Mouse (Mus musculus) midbrain, postnatal 0 days (tissue): ENCODE data around the gene Snx22. TPM values are rescaled to one million over a fixed set of nuclear protein-coding genes. Genes with fewer than 3 reads are reported as not detected.

ENCODE experiments used
- ATAC-seq: fragments of 200-750 bp; cut with Nextera tagmentation; 2 replicates; pipeline ENCODE4 v1.8.0; 2017; ENCODE audit warnings: moderate number of reproducible peaks, mild to moderate bottlenecking, moderate TSS enrichment, moderate library complexity; ENCODE audit not compliant: low FRiP score
- DNase-seq: peaks from one replicate; pipeline ENCODE4 v3.0.0-alpha.2; 2015; ENCODE audit warnings: low spot score
- H3K27ac ChIP-seq: fragments of 300-500 bp; sonication (generic); 2 replicates; pipeline ENCODE4 v1.5.1; 2014; ENCODE audit warnings: low read depth, mild to moderate bottlenecking, low read length, mixed read lengths
- H3K27me3 ChIP-seq: fragments of 300-500 bp; sonication (generic); 2 replicates; pipeline ENCODE4 v1.6.1; 2014; ENCODE audit warnings: low read length, control low read depth, mixed read lengths; ENCODE audit not compliant: insufficient read depth
- H3K36me3 ChIP-seq: fragments of 300-500 bp; sonication (generic); 2 replicates; pipeline ENCODE4 v1.6.1; 2014; ENCODE audit warnings: low read length, control low read depth, mixed read lengths; ENCODE audit not compliant: insufficient read depth
- H3K4me1 ChIP-seq: fragments of 300-500 bp; sonication (generic); 2 replicates; pipeline ENCODE4 v1.6.1; 2014; ENCODE audit warnings: mild to moderate bottlenecking, control low read depth, antibody characterized with exemption, low read length, mixed read lengths; ENCODE audit not compliant: insufficient read depth
- H3K4me2 ChIP-seq: fragments of 300-500 bp; sonication (generic); 2 replicates; pipeline ENCODE4 v1.6.1; 2014; ENCODE audit warnings: low read depth, mild to moderate bottlenecking, low read length, mixed read lengths; ENCODE audit not compliant: poor library complexity, severe bottlenecking
- H3K4me3 ChIP-seq: fragments of 300-500 bp; sonication (generic); 2 replicates; pipeline ENCODE4 v1.5.1; 2014; ENCODE audit warnings: low read depth, mild to moderate bottlenecking, low read length, moderate library complexity
- H3K9ac ChIP-seq: fragments of 300-500 bp; sonication (generic); replicated peaks from 2 replicates; pipeline ENCODE4 v1.6.1; 2014; ENCODE audit warnings: mild to moderate bottlenecking, low read length, moderate library complexity, mixed read lengths; ENCODE audit not compliant: poor library complexity, severe bottlenecking
- H3K9me3 ChIP-seq: fragments of 300-500 bp; sonication (generic); 2 replicates; pipeline ENCODE4 v1.6.1; 2016; ENCODE audit warnings: low read length, control low read depth
- CTCF ChIP-seq: IDR thresholded peaks from 2 replicates; pipeline ENCODE4 v1.5.1; 2016; ENCODE audit warnings: antibody characterized with exemption, mild to moderate bottlenecking
- WGBS: fragments of 180-500 bp; shearing (Covaris S2); extraction: QIAGEN DNeasy Blood & Tissue Kit; methylation state at CpG from one replicate; pipeline ENCODE4 v1.1.7; 2014; 5-methylcytosine and 5-hydroxymethylcytosine counted together
- polyA plus RNA-seq: library from polyadenylated mRNA; unstranded; fragments of >200 nt; fragmentation: Nextera tagmentation; extraction: Ambion mirVana; gene quantifications from 2 replicates; pipeline ENCODE4 v1.2.1, GENCODE M21; 2015
- total RNA-seq: library from RNA; depleted of rRNA; stranded (reverse); fragments of >200 nt; gene quantifications from 2 replicates; pipeline ENCODE4 v1.2.3, GENCODE M21; 2014

Gene Snx22
- total and polyA plus RNA-seq, 2 experiments from 2014 or later = 6.7 to 11.1 TPM

- H3K27ac ChIP-seq = no peak overlapping the region
- TF ChIP-seq CTCF = no peak
- WGBS = 94% methylated on average over 3 of the region's 3 CpGs
- H3K9me3 ChIP-seq = no peaks in the 10 kb centered on the region
- DNase-seq = no peak
- H3K27me3 ChIP-seq = no peaks in the 10 kb centered on the region
- H3K9ac ChIP-seq = no peak overlapping the region
- no peak overlapping the region for H3K4me2 ChIP-seq
- ATAC-seq = no peak
- no peak overlapping the region for H3K4me3 ChIP-seq
- H3K4me1 ChIP-seq = no peaks in the 10 kb centered on the region
- H3K36me3 ChIP-seq = peaks cover 16% of the 10 kb centered on the region; the same call in 1 of the 2 replicates
These were observed 26.3 kb downstream of the Snx22 start for GRCm38 (mm10) chr9:66043241-66043640.

- DNase-seq = no peak
- Histone ChIP-seq H3K4me2 (no peak overlapping the region), H3K4me1 (no peaks in the 10 kb centered on the region), H3K9ac (no peak overlapping the region), H3K4me3 (no peak overlapping the region), H3K27me3 (no peaks in the 10 kb centered on the region), H3K9me3 (no peaks in the 10 kb centered on the region), H3K27ac (no peak overlapping the region), H3K36me3 (peaks cover 16% of the 10 kb centered on the region; the same call in 1 of the 2 replicates)
- TF ChIP-seq CTCF = no peak
- ATAC-seq = no peak
- 88% methylated on average over 4 of the region's 4 CpGs for WGBS
These were observed 27.2 kb downstream of the Snx22 start for GRCm38 (mm10) chr9:66042331-66042730.

DNA sequence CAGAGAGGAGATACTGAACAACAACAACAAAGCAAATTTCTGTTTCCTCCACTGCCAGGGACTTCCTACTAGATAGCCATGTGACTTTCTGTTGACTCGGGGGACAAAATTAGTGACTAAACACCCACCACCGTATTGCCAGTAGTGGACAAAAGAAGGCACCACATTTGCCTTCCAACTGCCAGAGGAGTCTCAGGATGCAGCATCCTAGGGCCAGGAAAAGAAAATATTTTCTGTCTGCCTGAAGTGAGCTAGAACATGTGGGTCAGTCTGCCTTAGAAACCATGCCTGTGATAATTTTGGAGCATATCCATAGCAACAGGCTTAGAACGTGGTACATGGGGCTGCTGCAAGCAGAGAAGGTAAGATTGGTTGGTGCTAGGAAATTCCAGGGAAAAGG lies 28.7 kb downstream of the Snx22 start:
- no peak for TF ChIP-seq CTCF
- ATAC-seq = no peak
- no peaks in the 10 kb centered on the region for H3K9me3 ChIP-seq
- H3K27me3 ChIP-seq = no peaks in the 10 kb centered on the region
- no peaks in the 10 kb centered on the region for H3K4me1 ChIP-seq
- no peak for DNase-seq
- H3K4me2 ChIP-seq = no peak overlapping the region
- H3K4me3 ChIP-seq = no peak overlapping the region
- 88% methylated on average over 3 of the region's 3 CpGs for WGBS
- no peak overlapping the region for H3K27ac ChIP-seq
- H3K9ac ChIP-seq = no peak overlapping the region
- H3K36me3 ChIP-seq = peaks cover 18% of the 10 kb centered on the region; the same call in 1 of the 2 replicates

DNA sequence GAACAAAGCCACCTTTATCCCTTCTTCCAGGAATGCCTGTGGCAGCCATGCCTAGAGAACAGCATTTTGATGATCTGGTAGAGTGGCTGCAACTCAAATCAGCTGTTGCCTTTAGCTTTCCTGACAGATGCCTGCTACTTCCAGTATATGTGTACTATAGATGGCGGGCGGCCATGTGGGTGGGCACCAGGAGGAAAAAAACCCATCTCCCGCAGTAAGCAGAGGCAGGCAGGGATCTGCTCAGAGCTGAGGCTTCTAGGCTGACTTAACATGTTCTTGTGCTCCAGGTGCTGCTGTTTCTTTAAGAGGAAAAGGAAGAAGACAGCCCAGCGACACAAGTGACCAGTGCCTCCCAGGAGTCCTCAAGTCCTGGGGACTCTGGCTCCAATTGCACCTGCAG lies 30.2 kb downstream of the Snx22 start:
- ATAC-seq (no peak), DNase-seq (no peak)
- Histone ChIP-seq H3K9me3 (no peaks in the 10 kb centered on the region), H3K9ac (no peak overlapping the region), H3K4me3 (no peak overlapping the region), H3K4me1 (no peaks in the 10 kb centered on the region), H3K36me3 (peaks cover 18% of the 10 kb centered on the region; the same call in 1 of the 2 replicates), H3K4me2 (no peak overlapping the region), H3K27ac (no peak overlapping the region), H3K27me3 (no peaks in the 10 kb centered on the region)
- TF ChIP-seq CTCF = no peak
- 89% methylated on average over 4 of the region's 4 CpGs for WGBS

- H3K4me3 ChIP-seq = no peak overlapping the region
- WGBS = 99% methylated on average over 4 of the region's 4 CpGs
- H3K9ac ChIP-seq = no peak overlapping the region
- no peaks in the 10 kb centered on the region for H3K27me3 ChIP-seq
- H3K4me2 ChIP-seq = no peak overlapping the region
- TF ChIP-seq CTCF = no peak
- no peaks in the 10 kb centered on the region for H3K4me1 ChIP-seq
- H3K9me3 ChIP-seq = no peaks in the 10 kb centered on the region
- H3K36me3 ChIP-seq = peaks cover 18% of the 10 kb centered on the region; the same call in 1 of the 2 replicates
- no peak overlapping the region for H3K27ac ChIP-seq
- DNase-seq (no peak), ATAC-seq (no peak)
These were observed 30.9 kb downstream of the Snx22 start for GRCm38 (mm10) chr9:66038581-66038980.

DNA sequence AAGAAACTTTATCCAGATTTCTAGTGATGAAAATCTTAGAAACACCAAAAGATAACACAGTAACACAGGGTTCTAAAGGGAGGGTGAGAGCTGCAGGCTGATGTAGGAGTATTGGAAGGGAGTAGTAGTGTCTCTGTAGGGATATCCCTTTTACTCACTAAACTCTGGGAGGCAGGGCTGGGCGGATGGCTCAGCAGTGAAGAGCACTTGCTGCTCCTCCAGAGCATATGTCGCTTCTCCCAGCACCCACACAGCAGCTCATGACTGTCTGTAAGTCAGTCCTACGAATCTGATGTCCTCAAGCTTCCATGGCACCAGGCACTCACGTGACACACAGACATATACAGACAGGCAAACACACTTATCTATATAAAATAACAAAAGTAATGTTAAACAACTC lies 31.4 kb downstream of the Snx22 start:
- Histone ChIP-seq H3K9me3 (no peaks in the 10 kb centered on the region), H3K4me2 (no peak overlapping the region), H3K27me3 (no peaks in the 10 kb centered on the region), H3K36me3 (peaks cover 20% of the 10 kb centered on the region), H3K4me1 (no peaks in the 10 kb centered on the region), H3K27ac (no peak overlapping the region), H3K4me3 (no peak overlapping the region), H3K9ac (no peak overlapping the region)
- WGBS = 93% methylated on average over 4 of the region's 4 CpGs
- no peak for DNase-seq
- no peak for TF ChIP-seq CTCF
- ATAC-seq = no peak
